Mouse (Mus musculus): ENCODE results near the gene 2310079G19Rik. TPM values are rescaled to one million over a fixed set of nuclear protein-coding genes. Genes with fewer than 3 reads are reported as not detected.

The 2310079G19Rik gene
- not detected for total RNA-seq (2021)
- long read RNA-seq, experiment 1 = 0 reads
- long read RNA-seq, experiment 2 = 0 reads

- DNase-seq (ENCODE audit: low spot score in 2 of 2) = no peak
Measured at GRCm38 (mm10) chr16:88627566-88627965, at the start of gene 2310079G19Rik. 2310079G19Rik (minus strand) TSS chr16:88627666.

GRCm38 (mm10) chr16:88671571-88671970 is 44.1 kb upstream of the 2310079G19Rik start, which contains the start of gene Krtap27-1:
Krtap27-1 (minus strand) TSS chr16:88671671.
- DNase-seq (ENCODE audit: low spot score in 2 of 2) = no peak

GRCm38 (mm10) chr16:88657426-88657825 is 30.0 kb upstream of the 2310079G19Rik start:
- no peak for DNase-seq (ENCODE audit: low spot score in 2 of 2)

GRCm38 (mm10) chr16:88651952-88652351 is 24.5 kb upstream of the 2310079G19Rik start:
- DNase-seq (ENCODE audit: low spot score in 2 of 2) = no peak

GRCm38 (mm10) chr16:88651082-88651481 is 23.6 kb upstream of the 2310079G19Rik start:
- no peak for DNase-seq (ENCODE audit: low spot score in 2 of 2)

GRCm38 (mm10) chr16:88647358-88647846 is 19.9 kb upstream of the 2310079G19Rik start, which contains the start of gene Krtap26-1:
Krtap26-1 (minus strand) TSS chr16:88647796.
- DNase-seq (ENCODE audit: low spot score in 2 of 2) = no peak

- no peak for DNase-seq (ENCODE audit: low spot score in 2 of 2)
Measured at GRCm38 (mm10) chr16:88646366-88647111, 19.1 kb upstream of the 2310079G19Rik start.

GRCm38 (mm10) chr16:88640053-88640452 is 12.6 kb upstream of the 2310079G19Rik start:
- no peak for DNase-seq (ENCODE audit: low spot score in 2 of 2)

GRCm38 (mm10) chr16:88635142-88635541 is 7.7 kb upstream of the 2310079G19Rik start:
- no peak for DNase-seq (ENCODE audit: low spot score in 2 of 2)

- DNase-seq (ENCODE audit: low spot score in 2 of 2) = no peak
Measured at GRCm38 (mm10) chr16:88631474-88631873, 4.0 kb upstream of the 2310079G19Rik start.

GRCm38 (mm10) chr16:88612712-88613111 is 14.8 kb downstream of the 2310079G19Rik start:
- DNase-seq (ENCODE audit: low spot score in 2 of 2) = no peak

GRCm38 (mm10) chr16:88611922-88612321 is 15.5 kb downstream of the 2310079G19Rik start, which contains the start of gene Krtap24-1:
Krtap24-1 (minus strand) TSS chr16:88612279.
- no peak for DNase-seq (ENCODE audit: low spot score in 2 of 2)

- DNase-seq (ENCODE audit: low spot score in 2 of 2) = no peak
Measured at GRCm38 (mm10) chr16:88604570-88604969, 22.9 kb downstream of the 2310079G19Rik start.

GRCm38 (mm10) chr16:88602464-88602863 is 25.0 kb downstream of the 2310079G19Rik start:
- DNase-seq (ENCODE audit: low spot score in 2 of 2) = no peak

GRCm38 (mm10) chr16:88600303-88600702 is 27.2 kb downstream of the 2310079G19Rik start:
- DNase-seq (ENCODE audit: low spot score in 2 of 2) = no peak

- no peak for DNase-seq (ENCODE audit: low spot score in 2 of 2)
Measured at GRCm38 (mm10) chr16:88599504-88600237, 27.8 kb downstream of the 2310079G19Rik start.

GRCm38 (mm10) chr16:88592758-88593157 is 34.7 kb downstream of the 2310079G19Rik start:
- DNase-seq (ENCODE audit: low spot score in 2 of 2) = no peak

- no peak for DNase-seq (ENCODE audit: low spot score in 2 of 2)
Measured at GRCm38 (mm10) chr16:88583338-88583737, 44.1 kb downstream of the 2310079G19Rik start.
